Mouse (Mus musculus): ENCODE measurements around the gene Gm17364. TPM values are rescaled to one million over a fixed set of nuclear protein-coding genes. Genes with fewer than 3 reads are reported as not detected.

The Gm17364 gene
- polyA plus RNA-seq, 1 experiment from 2014 or later: not detected

GRCm38 (mm10) chr13:41235181-41235580 is 38.6 kb downstream of the Gm17364 start:
- Histone ChIP-seq H3K9ac (ENCODE audit: low read length) (no peak overlapping the region), H3K36me3 (ENCODE audit: control insufficient read depth, insufficient read depth, low read length) (no peaks in the 10 kb centered on the region), H3K9me3 (ENCODE audit: control insufficient read depth, low read length) (no peaks in the 10 kb centered on the region), H3K27ac (ENCODE audit: low read depth, low read length) (no peak overlapping the region), H3K4me2 (ENCODE audit: low read depth) (no peak overlapping the region), H3K4me1 (ENCODE audit: control insufficient read depth, insufficient read depth, low read length) (no peaks in the 10 kb centered on the region), H3K27me3 (ENCODE audit: control insufficient read depth, insufficient read depth, low read length) (no peaks in the 10 kb centered on the region), H3K4me3 (ENCODE audit: low read depth, low read length) (no peak overlapping the region)
- ATAC-seq (ENCODE audit: insufficient read depth, low FRiP score, low TSS enrichment) (no peak), DNase-seq (ENCODE audit: low spot score) (no peak)
- WGBS: 87% methylated on average over 6 of the region's 6 CpGs

- 83% methylated on average over 7 of the region's 7 CpGs for WGBS
- Histone ChIP-seq H3K36me3 (ENCODE audit: control insufficient read depth, insufficient read depth, low read length) (no peaks in the 10 kb centered on the region), H3K9ac (ENCODE audit: low read length) (no peak overlapping the region), H3K27me3 (ENCODE audit: control insufficient read depth, insufficient read depth, low read length) (no peaks in the 10 kb centered on the region), H3K4me1 (ENCODE audit: control insufficient read depth, insufficient read depth, low read length) (no peaks in the 10 kb centered on the region), H3K27ac (ENCODE audit: low read depth, low read length) (no peak overlapping the region), H3K4me3 (ENCODE audit: low read depth, low read length) (no peak overlapping the region), H3K4me2 (ENCODE audit: low read depth) (no peak overlapping the region), H3K9me3 (ENCODE audit: control insufficient read depth, low read length) (no peaks in the 10 kb centered on the region)
- DNase-seq (ENCODE audit: low spot score) (no peak), ATAC-seq (ENCODE audit: insufficient read depth, low FRiP score, low TSS enrichment) (no peak)
These were observed 40.5 kb downstream of the Gm17364 start for GRCm38 (mm10) chr13:41233241-41233640.

DNA sequence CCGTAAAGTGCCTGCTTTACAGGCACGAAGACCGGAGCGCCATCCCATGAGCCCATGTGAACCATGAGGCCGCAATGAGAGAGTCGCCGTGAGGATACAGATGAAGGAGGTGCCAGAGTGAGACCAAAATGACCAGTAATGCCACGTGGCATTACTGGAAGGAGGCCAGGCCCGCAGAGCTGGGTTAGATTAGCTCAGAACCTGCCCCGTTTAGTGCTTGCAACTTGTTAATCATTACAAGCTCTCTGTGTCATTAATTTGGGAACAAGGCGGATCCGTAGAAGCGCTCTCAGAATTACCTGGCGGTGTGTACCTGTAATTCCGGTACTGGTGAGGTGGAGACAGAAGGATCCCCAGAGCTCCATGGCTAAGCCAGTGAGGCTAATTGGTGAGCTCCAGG is 41.6 kb downstream of the Gm17364 start:
- Histone ChIP-seq H3K36me3 (ENCODE audit: control insufficient read depth, insufficient read depth, low read length) (no peaks in the 10 kb centered on the region), H3K4me1 (ENCODE audit: control insufficient read depth, insufficient read depth, low read length) (no peaks in the 10 kb centered on the region), H3K9ac (ENCODE audit: low read length) (no peak overlapping the region), H3K4me3 (ENCODE audit: low read depth, low read length) (no peak overlapping the region), H3K4me2 (ENCODE audit: low read depth) (no peak overlapping the region), H3K27ac (ENCODE audit: low read depth, low read length) (no peak overlapping the region), H3K27me3 (ENCODE audit: control insufficient read depth, insufficient read depth, low read length) (no peaks in the 10 kb centered on the region), H3K9me3 (ENCODE audit: control insufficient read depth, low read length) (no peaks in the 10 kb centered on the region)
- DNase-seq (ENCODE audit: low spot score) (no peak), ATAC-seq (ENCODE audit: insufficient read depth, low FRiP score, low TSS enrichment) (no peak)
- 96% methylated on average over 15 of the region's 15 CpGs for WGBS

DNA sequence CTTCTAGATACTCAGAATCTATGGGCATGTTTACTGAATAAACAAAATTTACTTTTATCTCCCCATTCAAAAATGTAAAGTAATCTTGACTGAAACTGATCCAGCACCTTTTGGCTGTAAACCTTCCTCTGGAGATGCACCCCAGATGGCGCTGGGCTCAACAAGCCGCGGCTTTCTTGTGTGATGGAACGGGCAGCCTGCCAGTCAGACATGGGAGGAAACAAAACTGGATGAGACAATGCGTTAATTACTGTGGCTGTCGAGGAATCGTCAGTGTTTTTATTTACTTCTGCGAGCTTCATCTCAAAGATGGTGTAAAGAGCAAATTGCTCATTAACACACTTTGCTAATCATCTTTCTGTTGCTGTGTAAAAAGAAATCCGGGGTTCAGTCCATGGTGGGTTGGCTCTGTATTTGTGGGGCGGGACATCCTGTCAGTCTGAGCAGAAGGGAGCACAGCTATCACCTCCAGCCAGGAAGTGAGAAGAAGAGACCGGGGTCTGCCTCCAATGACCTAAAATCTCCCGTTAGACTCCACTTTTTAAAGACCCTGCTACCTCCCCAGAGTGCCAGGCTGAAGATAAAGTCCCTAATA is 42.3 kb downstream of the Gm17364 start:
- Histone ChIP-seq H3K4me3 (ENCODE audit: low read depth, low read length) (no peak overlapping the region), H3K36me3 (ENCODE audit: control insufficient read depth, insufficient read depth, low read length) (no peaks in the 10 kb centered on the region), H3K9me3 (ENCODE audit: control insufficient read depth, low read length) (no peaks in the 10 kb centered on the region), H3K9ac (ENCODE audit: low read length) (no peak overlapping the region), H3K27me3 (ENCODE audit: control insufficient read depth, insufficient read depth, low read length) (no peaks in the 10 kb centered on the region), H3K4me2 (ENCODE audit: low read depth) (no peak overlapping the region), H3K4me1 (ENCODE audit: control insufficient read depth, insufficient read depth, low read length) (no peaks in the 10 kb centered on the region), H3K27ac (ENCODE audit: low read depth, low read length) (no peak overlapping the region)
- DNase-seq (ENCODE audit: low spot score) (no peak), ATAC-seq (ENCODE audit: insufficient read depth, low FRiP score, low TSS enrichment) (no peak)
- WGBS: 89% methylated on average over 12 of the region's 12 CpGs

DNA sequence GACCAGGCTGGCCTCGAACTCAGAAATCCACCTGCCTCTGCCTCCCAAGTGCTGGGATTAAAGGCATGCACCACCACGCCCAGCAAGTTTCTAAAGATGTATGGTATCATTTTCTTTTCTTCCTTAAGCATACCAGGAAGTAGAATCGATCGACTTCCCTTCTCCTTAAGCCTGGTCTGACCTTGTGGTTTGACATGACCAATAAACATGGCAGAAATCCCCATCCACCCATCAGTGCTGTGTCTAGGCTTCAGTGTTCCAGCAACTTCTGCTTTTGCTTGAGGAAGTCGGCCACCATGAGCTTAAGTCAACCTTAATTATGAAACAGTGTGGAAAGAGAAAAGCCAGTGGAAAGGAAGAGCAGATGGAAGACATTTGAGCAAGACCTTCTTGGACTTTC is 43.5 kb downstream of the Gm17364 start:
- H3K4me3 ChIP-seq (ENCODE audit: low read depth, low read length): no peak overlapping the region
- no peaks in the 10 kb centered on the region for H3K9me3 ChIP-seq (ENCODE audit: control insufficient read depth, low read length)
- H3K9ac ChIP-seq (ENCODE audit: low read length): no peak overlapping the region
- no peak overlapping the region for H3K4me2 ChIP-seq (ENCODE audit: low read depth)
- WGBS: 84% methylated on average over 5 of the region's 5 CpGs
- no peaks in the 10 kb centered on the region for H3K27me3 ChIP-seq (ENCODE audit: control insufficient read depth, insufficient read depth, low read length)
- H3K27ac ChIP-seq (ENCODE audit: low read depth, low read length): no peak overlapping the region
- H3K4me1 ChIP-seq (ENCODE audit: control insufficient read depth, insufficient read depth, low read length): no peaks in the 10 kb centered on the region
- ATAC-seq (ENCODE audit: insufficient read depth, low FRiP score, low TSS enrichment) (no peak), DNase-seq (ENCODE audit: low spot score) (no peak)
- H3K36me3 ChIP-seq (ENCODE audit: control insufficient read depth, insufficient read depth, low read length): no peaks in the 10 kb centered on the region

DNA sequence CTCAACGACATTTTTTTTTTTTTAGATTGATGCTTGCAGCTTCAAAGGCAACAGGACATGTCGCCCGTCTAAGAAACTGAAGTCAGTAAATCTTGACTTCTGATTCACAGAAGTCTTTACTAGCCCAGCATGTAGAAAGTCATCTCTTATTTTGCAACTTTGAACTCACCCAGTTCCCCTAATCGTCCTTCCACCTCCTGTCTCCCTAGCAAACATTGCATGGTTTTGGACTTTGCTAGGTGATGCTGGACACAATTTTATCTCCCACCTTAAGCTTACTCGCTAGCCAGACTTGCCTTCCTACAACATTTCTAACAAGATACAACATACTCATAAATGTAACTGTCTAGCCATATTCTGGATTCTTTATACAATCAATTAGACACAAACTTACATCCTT is 45.7 kb downstream of the Gm17364 start:
- 86% methylated on average over 5 of the region's 5 CpGs for WGBS
- ATAC-seq (ENCODE audit: insufficient read depth, low FRiP score, low TSS enrichment) (no peak), DNase-seq (ENCODE audit: low spot score) (no peak)
- Histone ChIP-seq H3K4me1 (ENCODE audit: control insufficient read depth, insufficient read depth, low read length) (no peaks in the 10 kb centered on the region), H3K9me3 (ENCODE audit: control insufficient read depth, low read length) (no peaks in the 10 kb centered on the region; the same call in 1 of the 2 replicates), H3K4me2 (ENCODE audit: low read depth) (no peak overlapping the region), H3K4me3 (ENCODE audit: low read depth, low read length) (no peak overlapping the region), H3K27me3 (ENCODE audit: control insufficient read depth, insufficient read depth, low read length) (no peaks in the 10 kb centered on the region), H3K36me3 (ENCODE audit: control insufficient read depth, insufficient read depth, low read length) (no peaks in the 10 kb centered on the region), H3K9ac (ENCODE audit: low read length) (no peak overlapping the region), H3K27ac (ENCODE audit: low read depth, low read length) (no peak overlapping the region)

DNA sequence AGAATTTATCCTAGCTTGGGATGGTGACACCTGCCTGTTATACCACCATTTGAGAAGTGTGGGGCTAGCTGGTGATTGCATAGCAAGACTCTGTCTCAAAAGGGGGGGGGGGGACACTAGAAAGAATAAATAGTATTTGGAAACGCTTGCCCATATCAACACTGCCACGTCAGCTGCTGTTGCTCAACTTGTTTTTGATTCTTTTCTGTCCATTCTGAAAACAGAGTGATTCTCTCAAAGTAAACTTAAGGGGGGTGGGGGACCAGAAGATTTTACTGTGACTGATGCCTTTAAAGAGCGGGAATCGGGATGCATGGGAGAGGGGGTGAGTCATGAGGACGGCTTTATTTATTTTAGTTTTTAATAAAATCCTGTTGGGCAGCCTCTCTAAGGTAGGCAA is 47.3 kb downstream of the Gm17364 start:
- H3K4me1 ChIP-seq (ENCODE audit: control insufficient read depth, insufficient read depth, low read length): no peaks in the 10 kb centered on the region
- H3K27me3 ChIP-seq (ENCODE audit: control insufficient read depth, insufficient read depth, low read length): no peaks in the 10 kb centered on the region
- no peaks in the 10 kb centered on the region for H3K36me3 ChIP-seq (ENCODE audit: control insufficient read depth, insufficient read depth, low read length)
- 87% methylated on average over 5 of the region's 5 CpGs for WGBS
- H3K4me2 ChIP-seq (ENCODE audit: low read depth): no peak overlapping the region
- no peak overlapping the region for H3K27ac ChIP-seq (ENCODE audit: low read depth, low read length)
- H3K9me3 ChIP-seq (ENCODE audit: control insufficient read depth, low read length): peaks cover 3% of the 10 kb centered on the region; the same call in 1 of the 2 replicates
- H3K9ac ChIP-seq (ENCODE audit: low read length): no peak overlapping the region
- no peak overlapping the region for H3K4me3 ChIP-seq (ENCODE audit: low read depth, low read length)
- DNase-seq (ENCODE audit: low spot score) (no peak), ATAC-seq (ENCODE audit: insufficient read depth, low FRiP score, low TSS enrichment) (no peak)

Other genes with a start within 250 kb of the Gm17364 start
- 0.39 and 0.76 TPM in 2 replicates for gene Mak, start 194.3 kb downstream of the Gm17364 start, polyA plus RNA-seq (2014; fragmentation: Nextera tagmentation; extraction: Ambion mirVana)
- 0.11 TPM in 1 of 2 replicates, not detected in the other for gene Gcm2, start 162.9 kb downstream of the Gm17364 start, polyA plus RNA-seq (2014; fragmentation: Nextera tagmentation; extraction: Ambion mirVana)
- gene Sycp2l, start 159.7 kb downstream of the Gm17364 start, polyA plus RNA-seq (2014; fragmentation: Nextera tagmentation; extraction: Ambion mirVana): not detected in 2 replicates
- gene Elovl2, start 53.6 kb downstream of the Gm17364 start, polyA plus RNA-seq (2014; fragmentation: Nextera tagmentation; extraction: Ambion mirVana): 44.2 and 48.9 TPM in 2 replicates
- 17.8 and 19.4 TPM in 2 replicates for gene Smim13, start 24.1 kb downstream of the Gm17364 start, polyA plus RNA-seq (2014; fragmentation: Nextera tagmentation; extraction: Ambion mirVana)
- gene Nedd9, start 213.4 kb upstream of the Gm17364 start, polyA plus RNA-seq (2014; fragmentation: Nextera tagmentation; extraction: Ambion mirVana): 56.4 and 65.3 TPM in 2 replicates

All from neural tube, embryonic 11.5 days (tissue).